Mouse (Mus musculus): ENCODE results near the gene Nsun2. TPM values are rescaled to one million over a fixed set of nuclear protein-coding genes. Genes with fewer than 3 reads are reported as not detected.

Nsun2 gene
- total and polyA plus RNA-seq, 2 experiments from 2014 or later = 21.8 to 34.2 TPM

DNA sequence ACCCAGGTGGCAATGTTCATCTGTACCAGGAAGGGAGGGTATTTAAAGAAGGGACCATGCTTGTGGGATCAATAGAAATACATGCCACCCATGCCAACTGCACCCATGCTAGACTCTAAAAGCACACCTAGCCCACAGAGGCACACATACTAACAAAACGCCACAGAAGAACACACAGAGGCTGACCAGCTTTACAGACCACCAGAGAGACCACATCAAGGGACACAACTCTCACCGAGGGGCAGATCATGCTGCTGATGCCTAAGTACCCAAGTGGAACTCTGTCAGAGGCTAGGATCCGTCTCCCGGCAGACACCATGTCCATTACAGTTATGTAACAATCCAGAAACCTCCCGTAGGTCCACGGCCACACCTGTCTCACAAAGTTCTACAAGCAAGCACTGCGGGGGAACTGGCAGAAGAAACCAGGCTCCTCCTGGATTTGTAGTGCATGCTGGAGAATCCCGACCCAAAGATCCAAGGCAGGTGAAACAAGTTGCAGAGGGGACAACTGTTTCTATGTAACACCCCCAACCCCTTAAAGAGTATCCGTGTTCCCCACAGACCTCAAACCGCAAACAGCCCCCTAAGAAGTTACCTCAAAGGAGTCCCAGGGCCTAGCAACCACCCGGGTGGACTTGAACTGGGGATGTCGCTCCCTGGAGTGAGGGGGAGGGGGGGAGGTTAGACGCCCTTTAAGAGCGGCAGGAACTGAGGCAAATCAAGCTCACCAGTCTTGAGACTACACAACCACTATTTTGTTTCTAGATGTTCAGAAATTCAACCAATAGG lies 1.2 kb upstream of the Nsun2 start:
- Histone ChIP-seq H3K36me3 (replicated peaks; ENCODE audit: control insufficient read depth, insufficient read depth, low read length) (no peaks in the 10 kb centered on the region), H3K4me1 (ENCODE audit: control insufficient read depth, insufficient read depth) (peaks cover 35% of the 10 kb centered on the region), H3K4me2 (ENCODE audit: low read depth, low read length) (peak overlapping the region; percentile 72), H3K27me3 (ENCODE audit: control insufficient read depth, insufficient read depth, low read length) (no peaks in the 10 kb centered on the region), H3K9me3 (replicated peaks; ENCODE audit: control insufficient read depth, low read length) (no peaks in the 10 kb centered on the region), H3K27ac (ENCODE audit: low read depth) (no peak overlapping the region), H3K9ac (replicated peaks; ENCODE audit: low read depth, low read length) (peak overlapping the region; percentile 86), H3K4me3 (ENCODE audit: low read depth, low read length) (peak overlapping the region; percentile 93)
- WGBS = 14% methylated on average over 14 of the region's 14 CpGs
- ATAC-seq (ENCODE audit: insufficient read depth, low read depth) (no peak), DNase-seq (ENCODE audit: low spot score) (no peak)
- no peak for TF ChIP-seq CTCF (IDR thresholded peaks at IDR 0.05; ENCODE audit: low read depth)
- TF ChIP-seq EP300 (IDR thresholded peaks at IDR 0.05; ENCODE audit: low read depth) = no peak

- peak overlapping the region; percentile 72 for H3K4me2 ChIP-seq (ENCODE audit: low read depth, low read length)
- peak overlapping the region; percentile 86 for H3K9ac ChIP-seq (replicated peaks; ENCODE audit: low read depth, low read length)
- H3K4me1 ChIP-seq (ENCODE audit: control insufficient read depth, insufficient read depth) = peaks cover 33% of the 10 kb centered on the region
- 1% methylated on average over 9 of the region's 9 CpGs for WGBS
- H3K27me3 ChIP-seq (ENCODE audit: control insufficient read depth, insufficient read depth, low read length) = no peaks in the 10 kb centered on the region
- DNase-seq (ENCODE audit: low spot score) (no peak), ATAC-seq (ENCODE audit: insufficient read depth, low read depth) (no peak)
- H3K9me3 ChIP-seq (replicated peaks; ENCODE audit: control insufficient read depth, low read length) = no peaks in the 10 kb centered on the region
- H3K27ac ChIP-seq (ENCODE audit: low read depth) = peak overlapping the region; percentile 97
- H3K36me3 ChIP-seq (replicated peaks; ENCODE audit: control insufficient read depth, insufficient read depth, low read length) = no peaks in the 10 kb centered on the region
- H3K4me3 ChIP-seq (ENCODE audit: low read depth, low read length) = peak overlapping the region; percentile 93
- no peak for TF ChIP-seq CTCF (IDR thresholded peaks at IDR 0.05; ENCODE audit: low read depth)
- no peak for TF ChIP-seq EP300 (IDR thresholded peaks at IDR 0.05; ENCODE audit: low read depth)
Observed at GRCm38 (mm10) chr13:69532893-69533404, 597 bp upstream of the Nsun2 start.

DNA sequence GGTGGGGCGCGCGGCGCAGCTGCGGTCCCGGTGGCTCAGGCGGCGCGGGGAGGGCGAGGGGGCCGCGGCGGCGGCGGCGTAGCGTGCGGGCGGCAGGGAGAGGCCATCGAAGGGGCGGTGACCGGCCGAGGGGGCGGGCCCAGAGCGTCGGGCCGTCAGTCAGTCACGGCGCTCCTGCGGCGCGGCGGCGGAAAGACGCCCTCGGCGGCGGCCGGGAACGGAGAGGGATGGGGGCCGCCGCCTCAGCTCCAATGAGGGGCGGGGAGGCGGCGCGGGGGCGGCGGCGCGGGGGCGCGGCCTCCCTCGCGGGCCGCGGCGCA lies 748 bp downstream of the Nsun2 start, which contains the start of gene Tent4a:
Tent4a (minus strand) TSS at position 284 of the 320 bp plus-strand sequence.
- H3K36me3 ChIP-seq (replicated peaks; ENCODE audit: control insufficient read depth, insufficient read depth, low read length) = no peaks in the 10 kb centered on the region
- peaks cover 31% of the 10 kb centered on the region for H3K4me1 ChIP-seq (ENCODE audit: control insufficient read depth, insufficient read depth)
- no peak for TF ChIP-seq EP300 (IDR thresholded peaks at IDR 0.05; ENCODE audit: low read depth)
- no peak for TF ChIP-seq CTCF (IDR thresholded peaks at IDR 0.05; ENCODE audit: low read depth)
- peak within 1 kb of the TSS; percentile 93 for H3K4me3 ChIP-seq (ENCODE audit: low read depth, low read length)
- H3K4me2 ChIP-seq (ENCODE audit: low read depth, low read length) = peak within 1 kb of the TSS; percentile 80
- DNase-seq (ENCODE audit: low spot score) = no peak
- peak; percentile 83 for ATAC-seq (ENCODE audit: insufficient read depth, low read depth)
- peak within 1 kb of the TSS; percentile 92 for H3K9ac ChIP-seq (replicated peaks; ENCODE audit: low read depth, low read length)
- 0% methylated on average over 46 of the region's 57 CpGs for WGBS
- H3K27me3 ChIP-seq (ENCODE audit: control insufficient read depth, insufficient read depth, low read length) = no peaks in the 10 kb centered on the region
- H3K9me3 ChIP-seq (replicated peaks; ENCODE audit: control insufficient read depth, low read length) = no peaks in the 10 kb centered on the region
- peak within 1 kb of the TSS; percentile 97 for H3K27ac ChIP-seq (ENCODE audit: low read depth)

- peak overlapping the region; percentile 92 for H3K9ac ChIP-seq (replicated peaks; ENCODE audit: low read depth, low read length)
- no peaks in the 10 kb centered on the region for H3K27me3 ChIP-seq (ENCODE audit: control insufficient read depth, insufficient read depth, low read length)
- peak overlapping the region; percentile 97 for H3K27ac ChIP-seq (ENCODE audit: low read depth)
- WGBS = under 1% methylated on average over 70 of the region's 86 CpGs
- H3K36me3 ChIP-seq (replicated peaks; ENCODE audit: control insufficient read depth, insufficient read depth, low read length) = no peaks in the 10 kb centered on the region
- H3K4me1 ChIP-seq (ENCODE audit: control insufficient read depth, insufficient read depth) = peaks cover 37% of the 10 kb centered on the region
- DNase-seq (ENCODE audit: low spot score) (peak; percentile 95), ATAC-seq (ENCODE audit: insufficient read depth, low read depth) (peak; percentile 93)
- peak overlapping the region; percentile 80 for H3K4me2 ChIP-seq (ENCODE audit: low read depth, low read length)
- no peaks in the 10 kb centered on the region for H3K9me3 ChIP-seq (replicated peaks; ENCODE audit: control insufficient read depth, low read length)
- no peak for TF ChIP-seq EP300 (IDR thresholded peaks at IDR 0.05; ENCODE audit: low read depth)
- H3K4me3 ChIP-seq (ENCODE audit: low read depth, low read length) = peak overlapping the region; percentile 93
Observed at GRCm38 (mm10) chr13:69534654-69535551, 1.4 kb downstream of the Nsun2 start.

DNA sequence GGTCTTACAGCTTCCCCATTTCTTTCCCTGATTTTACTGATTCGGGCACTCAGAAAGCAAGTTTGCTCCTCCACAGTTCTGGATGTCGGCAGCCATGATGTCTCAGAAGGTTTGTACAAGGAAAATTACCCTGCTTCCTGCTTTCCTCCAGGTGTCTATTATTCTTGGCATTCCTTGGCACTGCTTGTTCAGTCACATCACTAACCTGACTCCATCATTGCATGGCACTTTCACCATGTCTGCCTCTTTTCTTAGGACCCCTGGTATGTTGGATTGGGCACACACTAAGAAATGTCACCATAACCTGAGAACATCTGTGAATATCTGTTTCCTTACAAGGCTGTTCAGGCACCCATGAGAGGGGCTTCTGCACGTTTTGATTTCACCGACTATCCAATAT lies 2.5 kb downstream of the Nsun2 start:
- Histone ChIP-seq H3K9ac (replicated peaks; ENCODE audit: low read depth, low read length) (no peak overlapping the region), H3K36me3 (replicated peaks; ENCODE audit: control insufficient read depth, insufficient read depth, low read length) (no peaks in the 10 kb centered on the region), H3K27ac (ENCODE audit: low read depth) (0 out of 2 replicates have a peak overlapping the region, but pooled peaks have one; percentile 97), H3K4me1 (ENCODE audit: control insufficient read depth, insufficient read depth) (peaks cover 36% of the 10 kb centered on the region), H3K4me3 (ENCODE audit: low read depth, low read length) (no peak overlapping the region), H3K27me3 (ENCODE audit: control insufficient read depth, insufficient read depth, low read length) (no peaks in the 10 kb centered on the region), H3K4me2 (ENCODE audit: low read depth, low read length) (peak overlapping the region; percentile 80), H3K9me3 (replicated peaks; ENCODE audit: control insufficient read depth, low read length) (no peaks in the 10 kb centered on the region)
- DNase-seq (ENCODE audit: low spot score) (no peak), ATAC-seq (ENCODE audit: insufficient read depth, low read depth) (no peak)
- TF ChIP-seq EP300 (IDR thresholded peaks at IDR 0.05; ENCODE audit: low read depth) (no peak), CTCF (IDR thresholded peaks at IDR 0.05; ENCODE audit: low read depth) (no peak)
- WGBS = 77% methylated on average over 4 of the region's 4 CpGs
